Mouse (Mus musculus): ENCODE measurements around the gene Ptov1. TPM values are rescaled to one million over a fixed set of nuclear protein-coding genes. Genes with fewer than 3 reads are reported as not detected.

The Ptov1 gene
- polyA plus RNA-seq, 1 experiment from 2014 or later, result 210 TPM

DNA sequence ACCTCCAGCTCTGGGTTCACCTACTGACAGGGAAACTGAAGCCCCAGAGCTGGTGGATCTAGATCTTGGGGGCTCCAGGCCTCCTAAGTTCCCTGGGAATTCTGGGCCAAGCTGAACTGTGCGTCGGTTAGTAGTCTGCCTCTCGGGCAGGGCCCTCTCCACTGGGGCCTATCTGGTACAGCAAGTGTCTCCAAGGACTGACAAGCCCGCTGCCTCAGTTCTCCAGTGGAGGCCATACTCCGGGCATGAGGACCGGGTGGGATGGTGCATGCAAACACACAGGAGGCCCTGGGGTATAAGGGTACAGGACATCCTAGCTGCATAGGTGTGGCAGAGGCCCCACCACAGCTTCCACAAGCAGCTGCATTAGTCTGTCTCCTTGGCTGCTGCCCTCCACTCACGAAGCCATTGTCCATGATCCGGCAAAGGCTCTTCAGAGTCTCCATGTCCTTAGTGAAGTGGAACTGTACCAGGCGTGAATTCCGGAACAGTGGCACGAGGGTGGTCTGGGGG is 5.5 kb downstream of the Ptov1 start:
- no peaks in the 10 kb centered on the region for H3K9me3 ChIP-seq (replicated peaks; ENCODE audit: control insufficient read depth, low read length)
- no peak overlapping the region for H3K4me3 ChIP-seq (ENCODE audit: low read length)
- ATAC-seq (replicated peaks; ENCODE audit: extremely low read depth, insufficient read depth, low FRiP score), result no peak
- H3K4me2 ChIP-seq (ENCODE audit: low read depth, low read length), result no peak overlapping the region
- H3K27ac ChIP-seq (ENCODE audit: low read length), result peak overlapping the region; percentile 100
- H3K9ac ChIP-seq (ENCODE audit: low read length), result peak overlapping the region; percentile 39
- H3K36me3 ChIP-seq (ENCODE audit: control insufficient read depth, insufficient read depth), result peaks cover 26% of the 10 kb centered on the region
- peaks cover 46% of the 10 kb centered on the region for H3K4me1 ChIP-seq (ENCODE audit: control insufficient read depth, insufficient read depth, low read length)
- WGBS, result 85% methylated on average over 11 of the region's 11 CpGs
- H3K27me3 ChIP-seq (ENCODE audit: control insufficient read depth, insufficient read depth, low read length), result no peaks in the 10 kb centered on the region

GRCm38 (mm10) chr7:44863210-44863609 is 6.4 kb downstream of the Ptov1 start:
- Histone ChIP-seq H3K4me1 (ENCODE audit: control insufficient read depth, insufficient read depth, low read length) (peaks cover 42% of the 10 kb centered on the region), H3K27ac (ENCODE audit: low read length) (no peak overlapping the region), H3K36me3 (ENCODE audit: control insufficient read depth, insufficient read depth) (peaks cover 26% of the 10 kb centered on the region), H3K9ac (ENCODE audit: low read length) (no peak overlapping the region), H3K27me3 (ENCODE audit: control insufficient read depth, insufficient read depth, low read length) (no peaks in the 10 kb centered on the region), H3K4me2 (ENCODE audit: low read depth, low read length) (no peak overlapping the region), H3K9me3 (replicated peaks; ENCODE audit: control insufficient read depth, low read length) (no peaks in the 10 kb centered on the region), H3K4me3 (ENCODE audit: low read length) (no peak overlapping the region)
- no peak for ATAC-seq (replicated peaks; ENCODE audit: extremely low read depth, insufficient read depth, low FRiP score)
- WGBS, result 82% methylated on average over 14 of the region's 14 CpGs

GRCm38 (mm10) chr7:44862434-44862833 is 7.2 kb downstream of the Ptov1 start:
- Histone ChIP-seq H3K27ac (ENCODE audit: low read length) (no peak overlapping the region), H3K27me3 (ENCODE audit: control insufficient read depth, insufficient read depth, low read length) (no peaks in the 10 kb centered on the region), H3K9ac (ENCODE audit: low read length) (no peak overlapping the region), H3K4me1 (ENCODE audit: control insufficient read depth, insufficient read depth, low read length) (peaks cover 38% of the 10 kb centered on the region), H3K4me2 (ENCODE audit: low read depth, low read length) (no peak overlapping the region), H3K4me3 (ENCODE audit: low read length) (no peak overlapping the region), H3K36me3 (ENCODE audit: control insufficient read depth, insufficient read depth) (peaks cover 26% of the 10 kb centered on the region), H3K9me3 (replicated peaks; ENCODE audit: control insufficient read depth, low read length) (no peaks in the 10 kb centered on the region)
- ATAC-seq (replicated peaks; ENCODE audit: extremely low read depth, insufficient read depth, low FRiP score), result no peak
- WGBS, result 75% methylated on average over 8 of the region's 8 CpGs

DNA sequence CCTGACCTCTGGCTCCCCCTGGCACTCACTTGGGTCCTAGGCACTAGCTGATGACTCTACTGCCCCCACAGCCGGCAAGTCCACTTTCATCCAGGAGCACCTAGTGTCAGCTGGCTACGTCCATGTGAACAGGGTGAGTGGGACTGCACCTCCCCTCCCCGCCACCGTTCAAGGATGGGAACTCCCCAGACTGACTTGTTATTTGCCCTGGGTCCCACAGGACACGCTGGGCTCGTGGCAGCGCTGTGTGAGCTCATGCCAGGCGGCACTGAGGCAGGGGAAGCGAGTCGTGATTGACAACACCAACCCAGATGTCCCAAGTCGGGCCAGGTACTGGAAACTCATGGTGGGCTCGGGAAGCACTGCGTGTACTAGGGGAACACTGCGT is 8.2 kb downstream of the Ptov1 start:
- peaks cover 26% of the 10 kb centered on the region for H3K36me3 ChIP-seq (ENCODE audit: control insufficient read depth, insufficient read depth)

GRCm38 (mm10) chr7:44860576-44861428 is 8.8 kb downstream of the Ptov1 start:
- Histone ChIP-seq H3K27ac (ENCODE audit: low read length) (no peak overlapping the region), H3K36me3 (ENCODE audit: control insufficient read depth, insufficient read depth) (peaks cover 26% of the 10 kb centered on the region), H3K4me2 (ENCODE audit: low read depth, low read length) (no peak overlapping the region), H3K27me3 (ENCODE audit: control insufficient read depth, insufficient read depth, low read length) (no peaks in the 10 kb centered on the region), H3K4me1 (ENCODE audit: control insufficient read depth, insufficient read depth, low read length) (peaks cover 30% of the 10 kb centered on the region), H3K4me3 (ENCODE audit: low read length) (no peak overlapping the region), H3K9me3 (replicated peaks; ENCODE audit: control insufficient read depth, low read length) (no peaks in the 10 kb centered on the region), H3K9ac (ENCODE audit: low read length) (no peak overlapping the region)
- 0 out of 2 replicates have a peak, but pooled peaks have one; percentile 15 for ATAC-seq (replicated peaks; ENCODE audit: extremely low read depth, insufficient read depth, low FRiP score)
- 53% methylated on average over 22 of the region's 22 CpGs for WGBS

More for the DNA sequence above, 8.2 kb downstream of the Ptov1 start:
- WGBS, result 82% methylated on average over 14 of the region's 14 CpGs
- no peak overlapping the region for H3K9ac ChIP-seq (ENCODE audit: low read length)
- no peak for ATAC-seq (replicated peaks; ENCODE audit: extremely low read depth, insufficient read depth, low FRiP score)
- H3K27me3 ChIP-seq (ENCODE audit: control insufficient read depth, insufficient read depth, low read length), result no peaks in the 10 kb centered on the region
- no peak overlapping the region for H3K4me2 ChIP-seq (ENCODE audit: low read depth, low read length)
- H3K27ac ChIP-seq (ENCODE audit: low read length), result no peak overlapping the region
- no peak overlapping the region for H3K4me3 ChIP-seq (ENCODE audit: low read length)
- peaks cover 31% of the 10 kb centered on the region for H3K4me1 ChIP-seq (ENCODE audit: control insufficient read depth, insufficient read depth, low read length)
- H3K9me3 ChIP-seq (replicated peaks; ENCODE audit: control insufficient read depth, low read length), result no peaks in the 10 kb centered on the region

DNA sequence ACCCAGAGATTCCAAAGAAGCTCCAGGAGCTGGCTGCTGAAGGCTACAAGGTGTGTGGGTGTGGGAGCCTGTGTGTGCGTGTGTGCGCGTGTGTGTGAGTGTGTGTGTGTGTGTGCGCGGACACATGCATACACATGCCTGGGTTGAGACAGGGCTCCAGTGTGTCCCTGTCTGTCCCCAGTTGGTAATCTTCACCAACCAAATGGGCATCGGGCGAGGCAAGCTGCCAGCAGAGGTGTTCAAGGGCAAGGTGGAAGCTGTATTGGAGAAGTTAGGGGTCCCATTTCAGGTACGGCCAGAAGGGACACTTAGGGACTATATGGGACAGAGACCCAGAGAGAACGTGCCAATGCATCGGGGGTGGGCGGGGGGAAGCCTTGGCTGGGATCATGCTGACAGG is 9.7 kb downstream of the Ptov1 start:
- Histone ChIP-seq H3K36me3 (ENCODE audit: control insufficient read depth, insufficient read depth) (peaks cover 26% of the 10 kb centered on the region), H3K27me3 (ENCODE audit: control insufficient read depth, insufficient read depth, low read length) (no peaks in the 10 kb centered on the region), H3K27ac (ENCODE audit: low read length) (no peak overlapping the region), H3K9me3 (replicated peaks; ENCODE audit: control insufficient read depth, low read length) (no peaks in the 10 kb centered on the region), H3K4me1 (ENCODE audit: control insufficient read depth, insufficient read depth, low read length) (peaks cover 27% of the 10 kb centered on the region), H3K4me3 (ENCODE audit: low read length) (no peak overlapping the region), H3K4me2 (ENCODE audit: low read depth, low read length) (no peak overlapping the region), H3K9ac (ENCODE audit: low read length) (no peak overlapping the region)
- WGBS, result 89% methylated on average over 11 of the region's 11 CpGs
- no peak for ATAC-seq (replicated peaks; ENCODE audit: extremely low read depth, insufficient read depth, low FRiP score)

GRCm38 (mm10) chr7:44857905-44858304 is 11.7 kb downstream of the Ptov1 start:
- Histone ChIP-seq H3K9me3 (replicated peaks; ENCODE audit: control insufficient read depth, low read length) (no peaks in the 10 kb centered on the region), H3K36me3 (ENCODE audit: control insufficient read depth, insufficient read depth) (peaks cover 9% of the 10 kb centered on the region), H3K9ac (ENCODE audit: low read length) (peak overlapping the region; percentile 83), H3K4me1 (ENCODE audit: control insufficient read depth, insufficient read depth, low read length) (peaks cover 24% of the 10 kb centered on the region), H3K27me3 (ENCODE audit: control insufficient read depth, insufficient read depth, low read length) (no peaks in the 10 kb centered on the region), H3K4me3 (ENCODE audit: low read length) (peak overlapping the region; percentile 63), H3K4me2 (ENCODE audit: low read depth, low read length) (peak overlapping the region; percentile 75), H3K27ac (ENCODE audit: low read length) (no peak overlapping the region)
- WGBS, result 26% methylated on average over 8 of the region's 8 CpGs
- no peak for ATAC-seq (replicated peaks; ENCODE audit: extremely low read depth, insufficient read depth, low FRiP score)

GRCm38 (mm10) chr7:44857042-44857552 is 12.5 kb downstream of the Ptov1 start, which contains the start of gene Pnkp:
Gene Pnkp, plus strand, starts transcription at chr7:44857139.
- H3K4me2 ChIP-seq (ENCODE audit: low read depth, low read length), result peak within 1 kb of the TSS; percentile 75
- peak within 1 kb of the TSS; percentile 63 for H3K4me3 ChIP-seq (ENCODE audit: low read length)
- under 1% methylated on average over 32 of the region's 32 CpGs for WGBS
- peaks cover 26% of the 10 kb centered on the region for H3K4me1 ChIP-seq (ENCODE audit: control insufficient read depth, insufficient read depth, low read length)
- H3K36me3 ChIP-seq (ENCODE audit: control insufficient read depth, insufficient read depth), result peaks cover 1% of the 10 kb centered on the region
- peak; percentile 11; the same call in 1 of the 2 replicates for ATAC-seq (replicated peaks; ENCODE audit: extremely low read depth, insufficient read depth, low FRiP score)
- H3K27ac ChIP-seq (ENCODE audit: low read length), result peak within 1 kb of the TSS; percentile 82
- H3K27me3 ChIP-seq (ENCODE audit: control insufficient read depth, insufficient read depth, low read length), result no peaks in the 10 kb centered on the region
- peak within 1 kb of the TSS; percentile 83 for H3K9ac ChIP-seq (ENCODE audit: low read length)
- H3K9me3 ChIP-seq (replicated peaks; ENCODE audit: control insufficient read depth, low read length), result no peaks in the 10 kb centered on the region
